In genomic region chr1:136675736-136676444, GRCm38 (mm10) we compare ENCODE assay signal across 26 mouse cellular contexts. TPM values are rescaled to one million over a fixed set of nuclear protein-coding genes. Genes with fewer than 3 reads are reported as not detected.
DNase-seq lines count a peak whose midpoint lies in the region; ATAC-seq and TF ChIP-seq lines count a peak whose summit lies in the region.
"Had no signal": no experiment of that assay in that cellular context is flagged by ENCODE, and none has a peak within 500 bp of the region (broad histone marks: within the 10 kb centered on the region; RNA-seq: fewer than 3 reads in every experiment).

No protein-coding gene starts in this region.

- DNase-seq in layer of hippocampus, adult 2 months (ENCODE audit: low spot score in 2 of 2): peak in 1 of 2 experiments; percentile 19
- DNase-seq in layer of hippocampus, postnatal 36 days: no peak
- peak; percentile 41 for DNase-seq in right cerebral cortex, adult 18-20 months
- no peak for DNase-seq in right cerebral cortex, adult 2 months (ENCODE audit: low spot score in 2 of 2)
- DNase-seq in ES-E14 (ENCODE audit: low read depth, low spot score): no peak
- no peak for DNase-seq in cerebellum, postnatal 4 days (ENCODE audit: low spot score in 2 of 2)
- no peak for DNase-seq in urinary bladder, postnatal 36 days (ENCODE audit: low spot score in 2 of 2)
- DNase-seq: cerebellum, adult 11-12 months; cerebellum, adult 9-11 months; kidney, adult 18-20 months; kidney, postnatal 25 days; liver; thymus, postnatal 36 days had no signal

- ATAC-seq in megakaryocyte, adult 5-6 weeks (ENCODE audit: poor library complexity, severe bottlenecking): peak; percentile 34; the same call in 1 of the 2 replicates
- ATAC-seq: activated CD4-positive, CD25-positive, alpha-beta regulatory T cell, adult 4 months; forebrain, embryonic 14.5 days; hindbrain, embryonic 16.5 days; midbrain, embryonic 15.5 days had no signal

- H3K9ac ChIP-seq in ES-E14 (ENCODE audit: insufficient read depth, low read depth, low read length, poor library complexity, severe bottlenecking): peak overlapping the region; percentile 66; the same call in 1 of the 2 replicates
- H3K9ac ChIP-seq: heart, embryonic 15.5 days; kidney, embryonic 15.5 days; liver, embryonic 14.5 days; midbrain, embryonic 15.5 days; neural tube, embryonic 15.5 days; stomach, embryonic 15.5 days had no signal

- no peak overlapping the region for H3K4me3 ChIP-seq in layer of hippocampus, adult 2 months
- peak overlapping the region in 1 of 2 experiments; percentile 8; a peak in 2 of 4 replicates for H3K4me3 ChIP-seq in ES-E14 (ENCODE audit: insufficient read depth in 1 of 2, low read depth in 1 of 2, low read length in 2 of 2, poor library complexity in 1 of 2, severe bottlenecking in 1 of 2)
- H3K4me3 ChIP-seq: heart, embryonic 15.5 days; kidney, embryonic 15.5 days; midbrain, embryonic 10.5 days; midbrain, embryonic 15.5 days; neural tube, embryonic 15.5 days; stomach, embryonic 15.5 days had no signal

- in situ Hi-C loops in ES-E14 (cut with MboI; ENCODE audit: low sequenced_read_pairs in 2 of 2, unreplicated experiment in 2 of 2): no loop called here

- peak overlapping the region; percentile 59 for H3K27ac ChIP-seq in layer of hippocampus, adult 2 months
- peak overlapping the region; percentile 99 for H3K27ac ChIP-seq in ES-E14 (ENCODE audit: insufficient read depth, low read depth, low read length, poor library complexity, severe bottlenecking)
- H3K27ac ChIP-seq: heart, embryonic 10.5 days; heart, embryonic 15.5 days; kidney, embryonic 15.5 days; liver, embryonic 14.5 days; macrophage; midbrain, embryonic 10.5 days; midbrain, embryonic 15.5 days; neural tube, embryonic 15.5 days; stomach, embryonic 15.5 days had no signal

- H3K36me3 ChIP-seq in ES-E14 (ENCODE audit: control insufficient read depth, insufficient read depth, low read length, poor library complexity, severe bottlenecking): no peaks in the 10 kb centered on the region
- H3K36me3 ChIP-seq: heart, embryonic 10.5 days; heart, embryonic 15.5 days; kidney, embryonic 15.5 days; midbrain, embryonic 10.5 days; midbrain, embryonic 15.5 days; neural tube, embryonic 15.5 days; stomach, embryonic 15.5 days had no signal

- no peaks in the 10 kb centered on the region for H3K9me3 ChIP-seq in ES-E14 (ENCODE audit: control insufficient read depth, insufficient read depth, low read depth, low read length)
- H3K9me3 ChIP-seq: heart, embryonic 10.5 days; heart, embryonic 15.5 days; kidney, embryonic 15.5 days; midbrain, embryonic 10.5 days; midbrain, embryonic 15.5 days; neural tube, embryonic 15.5 days; stomach, embryonic 15.5 days had no signal

- peaks cover 23 to 33% of the 10 kb centered on the region in 2 experiments for H3K4me1 ChIP-seq in ES-E14 (ENCODE audit: control insufficient read depth in 2 of 2, insufficient read depth in 2 of 2, low read length in 2 of 2, poor library complexity in 1 of 2)

- TF ChIP-seq CTCF in layer of hippocampus, adult 2 months (conservative IDR thresholded peaks at IDR 0.05): no peak

TF ChIP-seq in ES-E14, 5 proteins besides CTCF, POLR2A, EP300 and RAD21:
- no peak for TF ChIP-seq ZC3H11A (IDR thresholded peaks at IDR 0.05; ENCODE audit: borderline replicate concordance, low read depth, low read length)
- no peak for TF ChIP-seq MAFK (IDR thresholded peaks at IDR 0.05; ENCODE audit: insufficient read depth, low read depth, low read length)
- no peak for TF ChIP-seq HCFC1 (IDR thresholded peaks at IDR 0.05; ENCODE audit: borderline replicate concordance, insufficient read depth, low read length)
- TF ChIP-seq ZNF384 (IDR thresholded peaks at IDR 0.05; ENCODE audit: low read depth, low read length): no peak
- no peak for TF ChIP-seq CHD2 (IDR thresholded peaks at IDR 0.05; ENCODE audit: low read depth, low read length)

RNA-seq across cellular contexts. Expression of gene Zfp281, which starts 51.2 kb away (rescaled TPM):
- total RNA-seq in layer of hippocampus, adult 2 months (2021): 10 to 100 TPM; 34.6 to 37.9 TPM
- total RNA-seq in layer of hippocampus, postnatal 36 days (2021): 10 to 100 TPM; 33.3 to 34.5 TPM
- total RNA-seq in ES-E14 (2012; rRNA removed): 65.0 and 65.5 TPM in 2 replicates
- total RNA-seq in megakaryocyte, adult 5-6 weeks (2015): 17.0 and 19.9 TPM in 2 replicates
- 18.9 and 21.0 TPM in 2 replicates for total RNA-seq in megakaryocyte, adult 5-6 weeks (2017)
